Mouse (Mus musculus) liver, embryonic 13.5 days (tissue): ENCODE results near the gene Nupr1. TPM values are rescaled to one million over a fixed set of nuclear protein-coding genes. Genes with fewer than 3 reads are reported as not detected.

Source experiments
- ATAC-seq: fragments of 200-750 bp; cut with Nextera tagmentation; 2 replicates; pipeline ENCODE4 v1.8.0; 2017; ENCODE audit warnings: low read depth, mild to moderate bottlenecking, moderate number of reproducible peaks, moderate library complexity
- DNase-seq: peaks from one replicate; pipeline ENCODE4 v3.0.0; 2022
- H3K27ac ChIP-seq: fragments of 300-500 bp; sonication (generic); 2 replicates; pipeline ENCODE4 v1.5.1; 2015; ENCODE audit warnings: moderate library complexity, mild to moderate bottlenecking, inconsistent platforms
- H3K27me3 ChIP-seq: fragments of 300-500 bp; sonication (generic); 2 replicates; pipeline ENCODE4 v1.6.1; 2015; ENCODE audit warnings: mild to moderate bottlenecking, inconsistent platforms
- H3K36me3 ChIP-seq: fragments of 300-500 bp; sonication (generic); 2 replicates; pipeline ENCODE4 v1.6.1; 2015; ENCODE audit warnings: mild to moderate bottlenecking, inconsistent platforms
- H3K4me1 ChIP-seq: fragments of 300-500 bp; sonication (generic); replicated peaks from 2 replicates; pipeline ENCODE4 v1.6.1; 2015; ENCODE audit warnings: inconsistent platforms
- H3K4me2 ChIP-seq: fragments of 300-500 bp; sonication (generic); 2 replicates; pipeline ENCODE4 v1.6.1; 2015; ENCODE audit warnings: inconsistent platforms, mild to moderate bottlenecking, moderate library complexity
- H3K4me3 ChIP-seq: fragments of 300-500 bp; sonication (generic); replicated peaks from 2 replicates; pipeline ENCODE4 v1.5.1; 2015; ENCODE audit warnings: mild to moderate bottlenecking, inconsistent platforms
- H3K9ac ChIP-seq: fragments of 300-500 bp; sonication (generic); 2 replicates; pipeline ENCODE4 v1.6.1; 2015; ENCODE audit warnings: mild to moderate bottlenecking, inconsistent platforms
- H3K9me3 ChIP-seq: fragments of 300-500 bp; sonication (generic); replicated peaks from 2 replicates; pipeline ENCODE4 v1.6.1; 2016; ENCODE audit warnings: inconsistent platforms
- WGBS: fragments of 180-500 bp; shearing (Covaris S2); methylation state at CpG from one replicate; pipeline ENCODE4 v1.1.7; 2015; ENCODE audit not compliant: insufficient replicate concordance; 5-methylcytosine and 5-hydroxymethylcytosine counted together
- microRNA-seq: library from miRNA; unstranded; fragments of <30 nt; microRNA quantifications from one replicate; pipeline ENCODE4, GENCODE M21; 2016
- polyA plus RNA-seq: library from polyadenylated mRNA; unstranded; fragments of >200 nt; fragmentation: Nextera tagmentation; extraction: Ambion mirVana; gene quantifications from 2 replicates; pipeline ENCODE4 v1.2.1, GENCODE M21; 2015

The Nupr1 gene
- polyA plus RNA-seq, 1 experiment from 2014 or later, result 2.0 TPM

DNA sequence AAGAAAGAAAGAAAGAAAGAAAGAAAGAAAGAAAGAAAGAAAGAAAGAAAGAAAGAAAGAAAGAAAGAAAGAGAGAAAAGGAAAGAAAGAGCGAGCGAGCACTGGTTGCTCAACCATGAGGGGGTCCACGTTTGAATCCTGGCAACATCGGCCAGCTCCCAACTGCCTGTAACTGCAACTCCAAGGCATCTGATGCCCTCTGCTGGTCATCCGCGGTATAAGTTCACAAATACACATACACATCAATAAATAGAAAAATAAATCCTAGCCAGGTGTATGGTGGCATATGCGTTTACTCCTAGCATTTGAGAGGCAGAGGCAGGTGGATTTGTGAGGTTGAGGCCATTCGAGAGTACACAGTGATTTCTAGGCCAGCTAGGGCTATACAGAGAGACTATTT is 53.7 kb downstream of the Nupr1 start:
- Histone ChIP-seq H3K36me3 (peaks cover 19% of the 10 kb centered on the region; the same call in 1 of the 2 replicates), H3K27me3 (no peaks in the 10 kb centered on the region), H3K4me2 (no peak overlapping the region), H3K4me1 (peaks cover 3% of the 10 kb centered on the region; the same call in 1 of the 2 replicates), H3K4me3 (no peak overlapping the region), H3K27ac (no peak overlapping the region), H3K9me3 (no peaks in the 10 kb centered on the region), H3K9ac (no peak overlapping the region)
- WGBS, result 41% methylated on average over 8 of the region's 8 CpGs
- DNase-seq, result peak; percentile 53
- ATAC-seq, result no peak; the same call in 1 of the 2 replicates

Small RNAs within 50 kb of the gene (microRNA-seq; reads per million reads assigned to microRNA genes)
- gene Mir7059, result not detected

Other genes with a start within 250 kb of the Nupr1 start
- 2.6 and 3.0 TPM in 2 replicates for gene Nfatc2ip, start 234.1 kb downstream of the Nupr1 start, polyA plus RNA-seq
- gene Cd19, start 216.0 kb downstream of the Nupr1 start, polyA plus RNA-seq, result 0.14 and 0.23 TPM in 2 replicates
- gene Rabep2, start 202.1 kb downstream of the Nupr1 start, polyA plus RNA-seq, result 5.8 and 6.1 TPM in 2 replicates
- 1.1 and 2.4 TPM in 2 replicates for gene Atp2a1, start 167.8 kb downstream of the Nupr1 start, polyA plus RNA-seq
- 11.2 and 12.9 TPM in 2 replicates for gene Sh2b1, start 155.4 kb downstream of the Nupr1 start, polyA plus RNA-seq
- gene Tufm, start 143.5 kb downstream of the Nupr1 start, polyA plus RNA-seq, result 111 and 115 TPM in 2 replicates
- gene Atxn2l, start 127.4 kb downstream of the Nupr1 start, polyA plus RNA-seq, result 23.8 and 31.4 TPM in 2 replicates
- gene Eif3c, start 64.5 kb downstream of the Nupr1 start, polyA plus RNA-seq, result 138 and 141 TPM in 2 replicates
- gene Apobr, start 45.9 kb downstream of the Nupr1 start, polyA plus RNA-seq, result 0.61 and 0.71 TPM in 2 replicates
- 11.5 and 12.4 TPM in 2 replicates for gene Cln3, start 45.0 kb downstream of the Nupr1 start, polyA plus RNA-seq
- gene Il27, start 35.9 kb downstream of the Nupr1 start, polyA plus RNA-seq, result not detected in 2 replicates
- gene Sgf29, start 18.4 kb upstream of the Nupr1 start, polyA plus RNA-seq, result 34.7 and 36.8 TPM in 2 replicates
- 1.8 and 2.0 TPM in 2 replicates for gene Sult1a1, start 45.6 kb upstream of the Nupr1 start, polyA plus RNA-seq
- 113 and 128 TPM in 2 replicates for gene Bola2, start 64.5 kb upstream of the Nupr1 start, polyA plus RNA-seq
- 3.6 and 4.2 TPM in 2 replicates for gene Slx1b, start 64.9 kb upstream of the Nupr1 start, polyA plus RNA-seq
- gene Coro1a, start 76.9 kb upstream of the Nupr1 start, polyA plus RNA-seq, result 73.1 and 78.7 TPM in 2 replicates
- 19.0 and 19.3 TPM in 2 replicates for gene Mapk3, start 128.7 kb upstream of the Nupr1 start, polyA plus RNA-seq
- 0.37 and 0.64 TPM in 2 replicates for gene Gdpd3, start 135.5 kb upstream of the Nupr1 start, polyA plus RNA-seq
- 68.4 and 77.3 TPM in 2 replicates for gene Ypel3, start 146.1 kb upstream of the Nupr1 start, polyA plus RNA-seq
- 0.35 and 0.45 TPM in 2 replicates for gene Tbx6, start 150.6 kb upstream of the Nupr1 start, polyA plus RNA-seq
- gene Ppp4c, start 161.6 kb upstream of the Nupr1 start, polyA plus RNA-seq, result 133 and 141 TPM in 2 replicates
- 0.10 and 0.13 TPM in 2 replicates for gene Fam57b, start 166.8 kb upstream of the Nupr1 start, polyA plus RNA-seq
- not detected in 2 replicates for gene 4930451I11Rik, start 200.8 kb upstream of the Nupr1 start, polyA plus RNA-seq
- 0.12 and 0.29 TPM in 2 replicates for gene Doc2a, start 216.6 kb upstream of the Nupr1 start, polyA plus RNA-seq
- 17.8 and 18.9 TPM in 2 replicates for gene Hirip3, start 231.1 kb upstream of the Nupr1 start, polyA plus RNA-seq
- gene Ino80e, start 231.5 kb upstream of the Nupr1 start, polyA plus RNA-seq, result 55.2 and 65.3 TPM in 2 replicates